Mouse (Mus musculus) spleen, adult 2 months (tissue): Measurements from ENCODE around the gene Gpr171. TPM values are rescaled to one million over a fixed set of nuclear protein-coding genes. Genes with fewer than 3 reads are reported as not detected.

Source experiments
- DNase-seq, 2 experiments: peaks; one replicate each; pipeline versions ENCODE4 v3.0.0 to v3.0.0-alpha.2; 2012 to 2021; ENCODE audit warnings: low spot score in 2 of 2, low read depth in 1 of 2
- H3K27ac ChIP-seq: fragments of 200-500 bp; 2 replicates; pipeline ENCODE4 v1.5.1; 2012; ENCODE audit warnings: low read length, inconsistent platforms; ENCODE audit not compliant: insufficient read depth
- H3K27me3 ChIP-seq: fragments of 200-500 bp; 2 replicates; pipeline ENCODE4 v1.6.1; 2012; ENCODE audit warnings: mild to moderate bottlenecking, moderate library complexity, low read length, inconsistent platforms; ENCODE audit not compliant: control insufficient read depth, insufficient read depth
- H3K36me3 ChIP-seq: fragments of 200-500 bp; 2 replicates; pipeline ENCODE4 v1.6.1; 2012; ENCODE audit warnings: mild to moderate bottlenecking, low read length, inconsistent platforms; ENCODE audit not compliant: control insufficient read depth, insufficient read depth
- H3K4me1 ChIP-seq: fragments of 200-500 bp; 2 replicates; pipeline ENCODE4 v1.6.1; 2011; ENCODE audit warnings: inconsistent platforms; ENCODE audit not compliant: control insufficient read depth, insufficient read depth, insufficient read length
- H3K4me3 ChIP-seq: fragments of 200-500 bp; 2 replicates; pipeline ENCODE4 v1.5.1; 2011; ENCODE audit warnings: mild to moderate bottlenecking, inconsistent platforms; ENCODE audit not compliant: insufficient read depth, insufficient read length; ENCODE audit errors: extremely low read depth
- CTCF ChIP-seq: fragments of 200-500 bp; IDR thresholded peaks from 2 replicates; pipeline ENCODE4 v1.5.1; 2011; ENCODE audit warnings: mild to moderate bottlenecking, inconsistent platforms; ENCODE audit not compliant: insufficient read depth, insufficient read length, insufficient replicate concordance; ENCODE audit errors: extremely low read depth
- POLR2A ChIP-seq: fragments of 200-500 bp; IDR thresholded peaks from 2 replicates; pipeline ENCODE4 v1.6.1; 2011; ENCODE audit warnings: low read depth, low read length, inconsistent platforms
- WGBS: fragments of 180-500 bp; shearing (Covaris S2); methylation state at CpG from one replicate; pipeline ENCODE4 v1.1.7; 2018; 5-methylcytosine and 5-hydroxymethylcytosine counted together
- polyA plus RNA-seq: library from polyadenylated mRNA; depleted of rRNA; stranded (reverse); fragments of >200 nt; gene quantifications from 2 replicates; pipeline ENCODE4 v1.2.3, GENCODE M21; 2012

Gene Gpr171
- polyA plus RNA-seq, 1 experiment: 5.4 TPM

- no peaks in the 10 kb centered on the region for H3K4me1 ChIP-seq
- no peaks in the 10 kb centered on the region for H3K36me3 ChIP-seq
- no peak overlapping the region for H3K4me3 ChIP-seq
- 87% methylated on average over 2 of the region's 2 CpGs for WGBS
- H3K27ac ChIP-seq: no peak overlapping the region
- H3K27me3 ChIP-seq: no peaks in the 10 kb centered on the region
- TF ChIP-seq CTCF (no peak), POLR2A (no peak)
- DNase-seq: no peak
Measured at GRCm38 (mm10) chr3:59140115-59140514, 38.5 kb upstream of the Gpr171 start.

- H3K4me1 ChIP-seq: no peaks in the 10 kb centered on the region
- no peaks in the 10 kb centered on the region for H3K27me3 ChIP-seq
- no peak for DNase-seq
- no peak overlapping the region for H3K27ac ChIP-seq
- TF ChIP-seq POLR2A (no peak), CTCF (no peak)
- no peaks in the 10 kb centered on the region for H3K36me3 ChIP-seq
- no peak overlapping the region for H3K4me3 ChIP-seq
Measured at GRCm38 (mm10) chr3:59139651-59140051, 38.0 kb upstream of the Gpr171 start.

- no peak for DNase-seq
- Histone ChIP-seq H3K27ac (no peak overlapping the region), H3K4me1 (no peaks in the 10 kb centered on the region), H3K4me3 (no peak overlapping the region), H3K27me3 (no peaks in the 10 kb centered on the region), H3K36me3 (no peaks in the 10 kb centered on the region)
- no peak for TF ChIP-seq CTCF
- no peak for TF ChIP-seq POLR2A
- WGBS: 85% methylated on average over 12 of the region's 12 CpGs
Measured at GRCm38 (mm10) chr3:59138946-59139468, 37.4 kb upstream of the Gpr171 start.

- Histone ChIP-seq H3K36me3 (no peaks in the 10 kb centered on the region), H3K4me3 (no peak overlapping the region), H3K4me1 (peaks cover 5% of the 10 kb centered on the region; the same call in 1 of the 2 replicates), H3K27ac (no peak overlapping the region), H3K27me3 (no peaks in the 10 kb centered on the region)
- DNase-seq: no peak
- no peak for TF ChIP-seq CTCF
- no peak for TF ChIP-seq POLR2A
- 62% methylated on average over 5 of the region's 5 CpGs for WGBS
Measured at GRCm38 (mm10) chr3:59135911-59136653, 34.5 kb upstream of the Gpr171 start.

- no peak for TF ChIP-seq POLR2A
- no peak for TF ChIP-seq CTCF
- Histone ChIP-seq H3K27me3 (no peaks in the 10 kb centered on the region), H3K4me3 (no peak overlapping the region), H3K27ac (no peak overlapping the region), H3K36me3 (no peaks in the 10 kb centered on the region), H3K4me1 (peaks cover 8% of the 10 kb centered on the region; the same call in 1 of the 2 replicates)
- DNase-seq: no peak
- WGBS: 40% methylated on average over 5 of the region's 5 CpGs
Measured at GRCm38 (mm10) chr3:59133189-59133588, 31.6 kb upstream of the Gpr171 start.

GRCm38 (mm10) chr3:59131966-59132365, 30.3 kb upstream of the Gpr171 start:
- H3K27ac ChIP-seq: no peak overlapping the region
- no peak overlapping the region for H3K4me3 ChIP-seq
- 11% methylated on average over 4 of the region's 4 CpGs for WGBS
- DNase-seq: peak in 1 of 2 experiments; percentile 29
- peaks cover 8% of the 10 kb centered on the region; the same call in 1 of the 2 replicates for H3K4me1 ChIP-seq
- H3K27me3 ChIP-seq: no peaks in the 10 kb centered on the region
- H3K36me3 ChIP-seq: no peaks in the 10 kb centered on the region
- TF ChIP-seq CTCF: no peak

- DNase-seq: no peak
- H3K4me3 ChIP-seq: no peak overlapping the region
- no peak overlapping the region for H3K27ac ChIP-seq
- TF ChIP-seq POLR2A (no peak), CTCF (no peak)
- no peaks in the 10 kb centered on the region for H3K36me3 ChIP-seq
- no peaks in the 10 kb centered on the region for H3K27me3 ChIP-seq
- WGBS: 62% methylated on average over 4 of the region's 4 CpGs
- peaks cover 8% of the 10 kb centered on the region; the same call in 1 of the 2 replicates for H3K4me1 ChIP-seq
Measured at GRCm38 (mm10) chr3:59131081-59131480, 29.5 kb upstream of the Gpr171 start.
